Mouse (Mus musculus) embryonic facial prominence, embryonic 11.5 days (tissue): Measurements from ENCODE around the gene Negr1. TPM values are rescaled to one million over a fixed set of nuclear protein-coding genes. Genes with fewer than 3 reads are reported as not detected.

ENCODE experiments used
- ATAC-seq: fragments of 200-750 bp; cut with Nextera tagmentation; replicated peaks from 2 replicates; pipeline ENCODE4 v1.8.0; 2017; ENCODE audit warnings: low read depth; ENCODE audit not compliant: insufficient number of reproducible peaks, low FRiP score, low TSS enrichment
- DNase-seq: peaks from one replicate; pipeline ENCODE4 v3.0.0-alpha.2; 2015; ENCODE audit warnings: low spot score
- H3K27ac ChIP-seq: fragments of 300-500 bp; sonication (generic); replicated peaks from 2 replicates; pipeline ENCODE4 v1.5.1; 2014; ENCODE audit warnings: mild to moderate bottlenecking, low read depth, low read length, control low read depth
- H3K27me3 ChIP-seq: fragments of 300-500 bp; sonication (generic); 2 replicates; pipeline ENCODE4 v1.6.1; 2014; ENCODE audit warnings: mild to moderate bottlenecking, low read length, moderate library complexity, mixed read lengths; ENCODE audit not compliant: control insufficient read depth, insufficient read depth
- H3K36me3 ChIP-seq: fragments of 300-500 bp; sonication (generic); replicated peaks from 2 replicates; pipeline ENCODE4 v1.6.1; 2014; ENCODE audit warnings: low read depth, mild to moderate bottlenecking, low read length, moderate library complexity, mixed read lengths; ENCODE audit not compliant: control insufficient read depth, insufficient read depth
- H3K4me1 ChIP-seq: fragments of 300-500 bp; sonication (generic); 2 replicates; pipeline ENCODE4 v1.6.1; 2014; ENCODE audit warnings: low read length, mixed read lengths; ENCODE audit not compliant: control insufficient read depth, insufficient read depth
- H3K4me2 ChIP-seq: fragments of 300-500 bp; sonication (generic); 2 replicates; pipeline ENCODE4 v1.6.1; 2014; ENCODE audit warnings: low read depth, mild to moderate bottlenecking, control low read depth, low read length, moderate library complexity
- H3K4me3 ChIP-seq: fragments of 300-500 bp; sonication (generic); 2 replicates; pipeline ENCODE4 v1.5.1; 2014; ENCODE audit warnings: low read depth, low read length, control low read depth
- H3K9ac ChIP-seq: fragments of 300-500 bp; sonication (generic); replicated peaks from 2 replicates; pipeline ENCODE4 v1.6.1; 2014; ENCODE audit warnings: mild to moderate bottlenecking, control low read depth, low read length
- H3K9me3 ChIP-seq: fragments of 300-500 bp; sonication (generic); replicated peaks from 2 replicates; pipeline ENCODE4 v1.6.1; 2016; ENCODE audit warnings: mild to moderate bottlenecking, low read length, inconsistent platforms, mixed read lengths; ENCODE audit not compliant: control insufficient read depth
- WGBS: fragments of 180-500 bp; shearing (Covaris S2); extraction: QIAGEN DNeasy Blood & Tissue Kit; methylation state at CpG from one replicate; pipeline ENCODE4 v1.1.7; 2014; 5-methylcytosine and 5-hydroxymethylcytosine counted together
- polyA plus RNA-seq: library from polyadenylated mRNA; unstranded; fragments of >200 nt; fragmentation: Nextera tagmentation; extraction: Ambion mirVana; gene quantifications from 2 replicates; pipeline ENCODE4 v1.2.1, GENCODE M21; 2014

Gene Negr1
- polyA plus RNA-seq, 1 experiment from 2014 or later = 3.4 TPM

- Histone ChIP-seq H3K9ac (no peak overlapping the region), H3K4me3 (no peak overlapping the region), H3K36me3 (no peaks in the 10 kb centered on the region), H3K9me3 (no peaks in the 10 kb centered on the region), H3K27me3 (no peaks in the 10 kb centered on the region), H3K27ac (no peak overlapping the region), H3K4me2 (no peak overlapping the region), H3K4me1 (no peaks in the 10 kb centered on the region)
- WGBS = 68% methylated on average over 4 of the region's 4 CpGs
- no peak for DNase-seq
- ATAC-seq = no peak
These were observed 663.3 kb downstream of the Negr1 start for GRCm38 (mm10) chr3:157224920-157225319.

GRCm38 (mm10) chr3:157232723-157233122, 671.1 kb downstream of the Negr1 start:
- no peaks in the 10 kb centered on the region for H3K27me3 ChIP-seq
- DNase-seq = peak; percentile 69
- no peak overlapping the region for H3K9ac ChIP-seq
- H3K4me2 ChIP-seq = no peak overlapping the region
- H3K9me3 ChIP-seq = no peaks in the 10 kb centered on the region
- H3K27ac ChIP-seq = no peak overlapping the region
- no peak overlapping the region for H3K4me3 ChIP-seq
- H3K4me1 ChIP-seq = no peaks in the 10 kb centered on the region
- 0 out of 2 replicates have a peak, but pooled peaks have one; percentile 40 for ATAC-seq
- H3K36me3 ChIP-seq = no peaks in the 10 kb centered on the region
- WGBS = 32% methylated on average over 5 of the region's 5 CpGs

GRCm38 (mm10) chr3:157240240-157240639, 678.6 kb downstream of the Negr1 start:
- H3K27ac ChIP-seq = no peak overlapping the region
- ATAC-seq = no peak
- WGBS = 80% methylated on average over 1 of the region's 1 CpGs

GRCm38 (mm10) chr3:157255446-157255845, 693.9 kb downstream of the Negr1 start:
- Histone ChIP-seq H3K9ac (no peak overlapping the region), H3K4me2 (no peak overlapping the region), H3K27me3 (no peaks in the 10 kb centered on the region), H3K9me3 (no peaks in the 10 kb centered on the region), H3K4me3 (no peak overlapping the region), H3K27ac (no peak overlapping the region), H3K36me3 (no peaks in the 10 kb centered on the region), H3K4me1 (no peaks in the 10 kb centered on the region)
- ATAC-seq (no peak), DNase-seq (no peak)
- 39% methylated on average over 1 of the region's 1 CpGs for whole genome bisulfite sequencing

More at GRCm38 (mm10) chr3:157240240-157240639, 678.6 kb downstream of the Negr1 start:
- Histone ChIP-seq H3K4me2 (no peak overlapping the region), H3K4me3 (no peak overlapping the region), H3K4me1 (no peaks in the 10 kb centered on the region), H3K36me3 (no peaks in the 10 kb centered on the region), H3K9me3 (no peaks in the 10 kb centered on the region), H3K9ac (no peak overlapping the region), H3K27me3 (no peaks in the 10 kb centered on the region)
- no peak for DNase-seq

- H3K27ac ChIP-seq = no peak overlapping the region
- WGBS = 27% methylated on average over 3 of the region's 3 CpGs
These were observed 694.3 kb downstream of the Negr1 start for GRCm38 (mm10) chr3:157255863-157256262.

GRCm38 (mm10) chr3:157268742-157269141, 707.1 kb downstream of the Negr1 start:
- H3K9ac ChIP-seq = no peak overlapping the region
- no peak for ATAC-seq
- H3K4me1 ChIP-seq = no peaks in the 10 kb centered on the region
- no peak overlapping the region for H3K27ac ChIP-seq
- H3K36me3 ChIP-seq = no peaks in the 10 kb centered on the region
- DNase-seq = no peak
- WGBS = 73% methylated on average over 4 of the region's 4 CpGs
- H3K27me3 ChIP-seq = no peaks in the 10 kb centered on the region
- no peak overlapping the region for H3K4me2 ChIP-seq
- no peak overlapping the region for H3K4me3 ChIP-seq
- no peaks in the 10 kb centered on the region for H3K9me3 ChIP-seq

More at GRCm38 (mm10) chr3:157255863-157256262, 694.3 kb downstream of the Negr1 start:
- Histone ChIP-seq H3K4me3 (no peak overlapping the region), H3K36me3 (no peaks in the 10 kb centered on the region), H3K27me3 (no peaks in the 10 kb centered on the region), H3K9me3 (no peaks in the 10 kb centered on the region), H3K4me2 (no peak overlapping the region), H3K4me1 (no peaks in the 10 kb centered on the region), H3K9ac (no peak overlapping the region)
- DNase-seq (no peak), ATAC-seq (0 out of 2 replicates have a peak, but pooled peaks have one; percentile 44)

- DNase-seq = no peak
- H3K4me1 ChIP-seq = no peaks in the 10 kb centered on the region
- ATAC-seq = no peak
These were observed 710.8 kb downstream of the Negr1 start for GRCm38 (mm10) chr3:157272379-157272778.

GRCm38 (mm10) chr3:157274143-157274542, 712.5 kb downstream of the Negr1 start:
- Histone ChIP-seq H3K9ac (no peak overlapping the region), H3K27me3 (no peaks in the 10 kb centered on the region), H3K9me3 (no peaks in the 10 kb centered on the region), H3K4me1 (no peaks in the 10 kb centered on the region), H3K27ac (no peak overlapping the region), H3K36me3 (no peaks in the 10 kb centered on the region), H3K4me3 (no peak overlapping the region), H3K4me2 (no peak overlapping the region)
- 87% methylated on average over 1 of the region's 1 CpGs for WGBS
- ATAC-seq = no peak
- no peak for DNase-seq

More at GRCm38 (mm10) chr3:157272379-157272778, 710.8 kb downstream of the Negr1 start:
- Histone ChIP-seq H3K27me3 (no peaks in the 10 kb centered on the region), H3K4me2 (no peak overlapping the region), H3K9ac (no peak overlapping the region), H3K36me3 (no peaks in the 10 kb centered on the region), H3K27ac (no peak overlapping the region), H3K9me3 (no peaks in the 10 kb centered on the region), H3K4me3 (no peak overlapping the region)
